Mouse (Mus musculus) skeletal muscle tissue, postnatal 0 days (tissue): ENCODE results near the gene Camsap3. TPM values are rescaled to one million over a fixed set of nuclear protein-coding genes. Genes with fewer than 3 reads are reported as not detected.

Experiments used
- polyA plus RNA-seq: library from polyadenylated mRNA; unstranded; fragments of >200 nt; fragmentation: Nextera tagmentation; extraction: Ambion mirVana; gene quantifications from 2 replicates; pipeline ENCODE4 v1.2.1, GENCODE M21; 2015

Gene Camsap3
- 0.67 and 1.3 TPM in 2 replicates for polyA plus RNA-seq

GRCm38 (mm10) chr8:3586993-3587390 is at the start of gene Camsap3:
Camsap3 (plus strand) TSS chr8:3587293.

GRCm38 (mm10) chr8:3567641-3568371 is 19.3 kb upstream of the Camsap3 start, which contains the start of gene C330021F23Rik:
C330021F23Rik (plus strand) TSS chr8:3567990.

GRCm38 (mm10) chr8:3621199-3621970 is 34.3 kb downstream of the Camsap3 start, which contains the start of the genes Xab2 and Pet100:
Xab2 (minus strand) TSS chr8:3621316.
Pet100 (plus strand) TSS chr8:3621548.

GRCm38 (mm10) chr8:3625445-3625844 is 38.4 kb downstream of the Camsap3 start, which contains the start of gene Pcp2:
Pcp2 (minus strand) TSS chr8:3625545.

GRCm38 (mm10) chr8:3630647-3631477 is 43.8 kb downstream of the Camsap3 start, which contains the start of gene Stxbp2:
Stxbp2 (plus strand) TSS chr8:3630955.

GRCm38 (mm10) chr8:3655526-3655925 is 68.4 kb downstream of the Camsap3 start, which contains the start of gene Retn:
Retn (plus strand) TSS chr8:3655770.

Other genes starting within 250 kb of the Camsap3 start
- not detected in 2 replicates for gene A430078G23Rik, start 233.9 kb upstream of the Camsap3 start, polyA plus RNA-seq
- 2.6 and 3.1 TPM in 2 replicates for gene Arhgef18, start 194.3 kb upstream of the Camsap3 start, polyA plus RNA-seq
- gene Pex11g, start 119.6 kb upstream of the Camsap3 start, polyA plus RNA-seq, result 4.9 and 7.0 TPM in 2 replicates
- gene Tex45, start 116.4 kb upstream of the Camsap3 start, polyA plus RNA-seq, result not detected in 2 replicates
- gene Zfp358, start 94.2 kb upstream of the Camsap3 start, polyA plus RNA-seq, result 23.2 and 25.1 TPM in 2 replicates
- 26.1 and 28.2 TPM in 2 replicates for gene Mcoln1, start 86.8 kb upstream of the Camsap3 start, polyA plus RNA-seq
- gene Pnpla6, start 71.9 kb upstream of the Camsap3 start, polyA plus RNA-seq, result 8.8 and 9.3 TPM in 2 replicates
- 0.12 and 0.23 TPM in 2 replicates for gene C330021F23Rik, start 19.3 kb upstream of the Camsap3 start, polyA plus RNA-seq
- gene Xab2, start 34.0 kb downstream of the Camsap3 start, polyA plus RNA-seq, result 19.5 and 21.0 TPM in 2 replicates
- 76.1 and 83.2 TPM in 2 replicates for gene Pet100, start 34.3 kb downstream of the Camsap3 start, polyA plus RNA-seq
- gene Pcp2, start 38.3 kb downstream of the Camsap3 start, polyA plus RNA-seq, result not detected in 2 replicates
- 5.0 and 16.5 TPM in 2 replicates for gene Stxbp2, start 43.7 kb downstream of the Camsap3 start, polyA plus RNA-seq
- 15.0 and 330 TPM in 2 replicates for gene Retn, start 68.5 kb downstream of the Camsap3 start, polyA plus RNA-seq
- gene Mcemp1, start 78.5 kb downstream of the Camsap3 start, polyA plus RNA-seq, result 0.26 and 0.34 TPM in 2 replicates
- gene Fcor, start 85.1 kb downstream of the Camsap3 start, polyA plus RNA-seq, result 5.8 and 29.9 TPM in 2 replicates
- 26.8 and 27.3 TPM in 2 replicates for gene Trappc5, start 89.0 kb downstream of the Camsap3 start, polyA plus RNA-seq
- gene Fcer2a, start 106.9 kb downstream of the Camsap3 start, polyA plus RNA-seq, result 0.10 and 0.13 TPM in 2 replicates
- 0.27 TPM in 1 of 2 replicates, not detected in the other for gene Clec4g, start 133.4 kb downstream of the Camsap3 start, polyA plus RNA-seq
- gene Cd209a, start 161.7 kb downstream of the Camsap3 start, polyA plus RNA-seq, result 0.09 and 0.46 TPM in 2 replicates